Mouse (Mus musculus) forebrain, embryonic 11.5 days (tissue): ENCODE results near the gene Cfap54. TPM values are rescaled to one million over a fixed set of nuclear protein-coding genes. Genes with fewer than 3 reads are reported as not detected.

Experiments
- ATAC-seq: fragments of 200-750 bp; cut with Nextera tagmentation; replicated peaks from 2 replicates; pipeline ENCODE4 v1.8.0; 2017; ENCODE audit warnings: moderate TSS enrichment; ENCODE audit not compliant: low FRiP score
- DNase-seq: peaks from one replicate; pipeline ENCODE4 v3.0.0-alpha.2; 2017; ENCODE audit warnings: low spot score
- H3K27ac ChIP-seq: fragments of 300-500 bp; sonication (generic); 2 replicates; pipeline ENCODE4 v1.5.1; 2014; ENCODE audit warnings: low read depth, low read length
- H3K27me3 ChIP-seq: fragments of 300-500 bp; sonication (generic); 2 replicates; pipeline ENCODE4 v1.6.1; 2014; ENCODE audit warnings: mild to moderate bottlenecking, low read length, mixed read lengths; ENCODE audit not compliant: control insufficient read depth, insufficient read depth
- H3K36me3 ChIP-seq: fragments of 300-500 bp; sonication (generic); 2 replicates; pipeline ENCODE4 v1.6.1; 2014; ENCODE audit warnings: mild to moderate bottlenecking, low read length, moderate library complexity, mixed read lengths; ENCODE audit not compliant: control insufficient read depth, insufficient read depth
- H3K4me1 ChIP-seq: fragments of 300-500 bp; sonication (generic); replicated peaks from 2 replicates; pipeline ENCODE4 v1.6.1; 2014; ENCODE audit warnings: low read length, mixed read lengths; ENCODE audit not compliant: control insufficient read depth, insufficient read depth
- H3K4me2 ChIP-seq: fragments of 300-500 bp; sonication (generic); 2 replicates; pipeline ENCODE4 v1.6.1; 2014; ENCODE audit warnings: low read depth, mild to moderate bottlenecking, low read length, moderate library complexity, mixed read lengths; ENCODE audit not compliant: severe bottlenecking
- H3K4me3 ChIP-seq: fragments of 300-500 bp; sonication (generic); 2 replicates; pipeline ENCODE4 v1.5.1; 2014; ENCODE audit warnings: low read depth, low read length
- H3K9ac ChIP-seq: fragments of 300-500 bp; sonication (generic); 2 replicates; pipeline ENCODE4 v1.6.1; 2014; ENCODE audit warnings: low read length
- H3K9me3 ChIP-seq: fragments of 300-500 bp; sonication (generic); 2 replicates; pipeline ENCODE4 v1.6.1; 2016; ENCODE audit warnings: low read length, mixed read lengths; ENCODE audit not compliant: control insufficient read depth
- WGBS: fragments of 180-500 bp; shearing (Covaris S2); extraction: QIAGEN DNeasy Blood & Tissue Kit; methylation state at CpG from one replicate; pipeline ENCODE4 v1.1.7; 2014; 5-methylcytosine and 5-hydroxymethylcytosine counted together
- polyA plus RNA-seq: library from polyadenylated mRNA; unstranded; fragments of >200 nt; fragmentation: Nextera tagmentation; extraction: Ambion mirVana; gene quantifications from 2 replicates; pipeline ENCODE4 v1.2.1, GENCODE M21; 2014

Cfap54 gene
- polyA plus RNA-seq, 1 experiment from 2014 or later = 1.5 TPM

- no peaks in the 10 kb centered on the region for H3K4me1 ChIP-seq
- no peak for ATAC-seq
- no peaks in the 10 kb centered on the region for H3K9me3 ChIP-seq
- H3K9ac ChIP-seq = no peak overlapping the region
- H3K27me3 ChIP-seq = no peaks in the 10 kb centered on the region
- 71% methylated on average over 7 of the region's 7 CpGs for WGBS
- DNase-seq = no peak
- H3K4me3 ChIP-seq = no peak overlapping the region
- H3K4me2 ChIP-seq = no peak overlapping the region
- no peak overlapping the region for H3K27ac ChIP-seq
- no peaks in the 10 kb centered on the region for H3K36me3 ChIP-seq
Observed at GRCm38 (mm10) chr10:93105358-93105757, 23.9 kb upstream of the Cfap54 start.

- 79% methylated on average over 6 of the region's 6 CpGs for WGBS
- Histone ChIP-seq H3K9ac (no peak overlapping the region), H3K36me3 (no peaks in the 10 kb centered on the region), H3K4me3 (no peak overlapping the region), H3K27me3 (no peaks in the 10 kb centered on the region), H3K4me2 (no peak overlapping the region), H3K4me1 (no peaks in the 10 kb centered on the region), H3K9me3 (no peaks in the 10 kb centered on the region), H3K27ac (no peak overlapping the region)
- DNase-seq (no peak), ATAC-seq (no peak)
Observed at GRCm38 (mm10) chr10:93104357-93104756, 22.9 kb upstream of the Cfap54 start.

GRCm38 (mm10) chr10:93103676-93104075 lies 22.3 kb upstream of the Cfap54 start:
- Histone ChIP-seq H3K9me3 (no peaks in the 10 kb centered on the region), H3K36me3 (no peaks in the 10 kb centered on the region), H3K4me1 (no peaks in the 10 kb centered on the region), H3K9ac (no peak overlapping the region), H3K4me3 (no peak overlapping the region), H3K27me3 (no peaks in the 10 kb centered on the region), H3K27ac (no peak overlapping the region), H3K4me2 (no peak overlapping the region)
- ATAC-seq (no peak), DNase-seq (no peak)
- 87% methylated on average over 11 of the region's 11 CpGs for WGBS

DNA sequence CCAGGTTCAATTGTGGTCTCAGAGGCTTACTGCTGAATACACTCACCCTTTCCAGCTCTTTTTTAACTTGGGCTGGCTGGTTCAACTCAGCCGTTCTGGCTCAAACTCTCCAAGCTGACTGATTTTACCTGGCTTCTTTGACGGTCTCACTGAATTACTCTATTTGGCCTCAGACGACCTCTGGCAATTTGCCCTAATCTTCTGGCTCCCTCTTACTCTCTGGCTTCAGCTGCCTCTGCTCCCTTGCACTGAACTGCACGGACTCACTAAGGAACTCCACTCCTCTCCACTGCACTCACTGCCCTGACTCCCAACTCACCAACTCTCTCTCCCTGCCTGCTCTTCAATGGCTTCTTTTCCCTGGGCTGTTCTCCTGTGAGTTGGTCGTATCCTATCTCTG lies 20.9 kb upstream of the Cfap54 start:
- no peak for DNase-seq
- Histone ChIP-seq H3K4me1 (no peaks in the 10 kb centered on the region), H3K27ac (no peak overlapping the region), H3K9ac (no peak overlapping the region), H3K4me2 (no peak overlapping the region), H3K4me3 (no peak overlapping the region), H3K27me3 (no peaks in the 10 kb centered on the region), H3K9me3 (no peaks in the 10 kb centered on the region), H3K36me3 (no peaks in the 10 kb centered on the region)
- no peak for ATAC-seq
- WGBS = 70% methylated on average over 5 of the region's 5 CpGs

GRCm38 (mm10) chr10:93098211-93098805 lies 16.9 kb upstream of the Cfap54 start:
- Histone ChIP-seq H3K4me1 (no peaks in the 10 kb centered on the region), H3K27ac (no peak overlapping the region), H3K27me3 (no peaks in the 10 kb centered on the region), H3K9me3 (no peaks in the 10 kb centered on the region), H3K9ac (no peak overlapping the region), H3K36me3 (no peaks in the 10 kb centered on the region), H3K4me2 (no peak overlapping the region), H3K4me3 (no peak overlapping the region)
- 74% methylated on average over 7 of the region's 7 CpGs for WGBS
- ATAC-seq (no peak), DNase-seq (no peak)

DNA sequence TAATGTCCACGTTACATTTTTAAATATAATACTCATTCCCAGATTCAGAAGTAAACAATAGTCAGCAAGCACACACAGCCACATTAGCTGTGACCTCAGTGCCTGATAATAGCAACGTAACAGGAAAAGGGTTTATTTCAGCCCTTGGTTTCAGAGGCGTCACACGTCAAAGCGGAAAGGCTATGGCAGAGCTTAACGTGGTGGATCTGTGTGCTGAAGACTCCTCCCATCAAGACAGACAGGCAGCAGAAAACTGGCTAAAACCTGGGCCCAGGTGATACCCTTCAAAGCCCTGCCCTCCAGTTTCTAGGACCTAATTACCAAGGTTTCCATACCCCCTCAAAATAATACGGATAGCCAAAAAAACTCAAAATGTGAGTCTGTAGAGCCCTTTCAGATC lies 16.0 kb upstream of the Cfap54 start:
- H3K27ac ChIP-seq = no peak overlapping the region
- H3K36me3 ChIP-seq = no peaks in the 10 kb centered on the region
- DNase-seq (no peak), ATAC-seq (no peak)
- H3K9ac ChIP-seq = no peak overlapping the region
- H3K9me3 ChIP-seq = no peaks in the 10 kb centered on the region
- H3K27me3 ChIP-seq = no peaks in the 10 kb centered on the region
- no peak overlapping the region for H3K4me3 ChIP-seq
- WGBS = 93% methylated on average over 7 of the region's 7 CpGs
- H3K4me2 ChIP-seq = no peak overlapping the region
- H3K4me1 ChIP-seq = no peaks in the 10 kb centered on the region

DNA sequence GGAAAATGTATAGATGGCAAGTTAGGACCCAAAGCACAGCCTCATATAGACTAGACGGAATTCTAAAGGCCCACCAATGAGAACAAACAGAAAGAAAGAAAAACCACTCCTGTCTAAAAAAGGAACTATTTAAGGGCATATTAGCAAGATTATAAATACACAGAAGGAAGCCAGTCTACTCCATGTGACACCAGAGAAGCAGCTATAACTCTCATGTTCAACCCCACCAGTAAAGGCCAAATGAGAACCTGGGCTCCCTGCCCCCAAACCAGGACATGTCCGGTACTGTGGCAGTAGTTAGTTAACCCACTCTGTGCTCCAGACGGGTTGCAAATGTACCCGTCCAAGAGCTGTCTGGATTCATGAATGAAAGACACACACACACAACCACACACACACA lies 14.4 kb upstream of the Cfap54 start:
- Histone ChIP-seq H3K9me3 (no peaks in the 10 kb centered on the region), H3K36me3 (no peaks in the 10 kb centered on the region), H3K4me2 (no peak overlapping the region), H3K9ac (no peak overlapping the region), H3K27ac (no peak overlapping the region), H3K27me3 (no peaks in the 10 kb centered on the region), H3K4me1 (no peaks in the 10 kb centered on the region), H3K4me3 (no peak overlapping the region)
- 83% methylated on average over 4 of the region's 4 CpGs for WGBS
- no peak for ATAC-seq
- no peak for DNase-seq

GRCm38 (mm10) chr10:93094957-93095580 lies 13.7 kb upstream of the Cfap54 start:
- Histone ChIP-seq H3K9ac (no peak overlapping the region), H3K9me3 (no peaks in the 10 kb centered on the region), H3K4me3 (no peak overlapping the region), H3K36me3 (no peaks in the 10 kb centered on the region), H3K4me1 (no peaks in the 10 kb centered on the region), H3K4me2 (no peak overlapping the region), H3K27me3 (no peaks in the 10 kb centered on the region), H3K27ac (no peak overlapping the region)
- WGBS = 81% methylated on average over 7 of the region's 7 CpGs
- ATAC-seq = no peak
- DNase-seq = no peak

DNA sequence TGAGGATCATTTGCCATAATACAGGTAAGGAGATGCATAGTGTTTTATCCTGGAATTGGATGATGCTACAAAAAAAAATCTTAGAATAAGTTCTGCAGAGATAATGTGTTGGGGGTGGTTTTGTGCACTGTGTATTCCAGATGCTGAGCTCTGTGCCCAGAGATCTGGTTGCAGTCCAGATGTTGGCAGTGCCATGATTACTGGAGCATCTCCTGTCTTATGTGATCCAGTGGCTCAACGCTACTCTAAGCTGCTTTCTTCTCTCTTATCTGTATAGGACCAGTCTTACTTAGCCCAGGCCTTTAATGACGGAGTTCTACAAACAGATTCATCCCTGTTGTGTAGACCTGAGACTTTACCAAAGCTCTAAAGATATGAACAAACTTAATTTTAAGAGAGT lies 10.5 kb upstream of the Cfap54 start:
- no peak overlapping the region for H3K9ac ChIP-seq
- no peaks in the 10 kb centered on the region for H3K4me1 ChIP-seq
- no peaks in the 10 kb centered on the region for H3K27me3 ChIP-seq
- no peak overlapping the region for H3K4me2 ChIP-seq
- H3K36me3 ChIP-seq = no peaks in the 10 kb centered on the region
- WGBS = 92% methylated on average over 2 of the region's 2 CpGs
- no peak overlapping the region for H3K4me3 ChIP-seq
- DNase-seq = no peak
- ATAC-seq = no peak
- no peaks in the 10 kb centered on the region for H3K9me3 ChIP-seq
- no peak overlapping the region for H3K27ac ChIP-seq
